Mouse (Mus musculus) adrenal gland, postnatal 25 days (tissue): ENCODE results near the gene Slc4a11. TPM values are rescaled to one million over a fixed set of nuclear protein-coding genes. Genes with fewer than 3 reads are reported as not detected.
A peak's percentile ranks its signal among the peaks of the same experiment; 100 is the strongest.

ENCODE experiments used
- DNase-seq: peaks from one replicate; pipeline ENCODE4 v3.0.0; 2021; ENCODE audit warnings: mixed read lengths
- long read RNA-seq: library from polyadenylated mRNA; stranded (forward); transcript quantifications from one replicate; pipeline ENCODE4 v2.0.0, GENCODE M21; 2021
- total RNA-seq: library from RNA; stranded (reverse); gene quantifications from 2 replicates; pipeline ENCODE4 v1.2.3, GENCODE M21; 2021

Slc4a11 gene
- total RNA-seq: 2.0 and 2.1 TPM in 2 replicates
- long read RNA-seq: 0 reads

DNA sequence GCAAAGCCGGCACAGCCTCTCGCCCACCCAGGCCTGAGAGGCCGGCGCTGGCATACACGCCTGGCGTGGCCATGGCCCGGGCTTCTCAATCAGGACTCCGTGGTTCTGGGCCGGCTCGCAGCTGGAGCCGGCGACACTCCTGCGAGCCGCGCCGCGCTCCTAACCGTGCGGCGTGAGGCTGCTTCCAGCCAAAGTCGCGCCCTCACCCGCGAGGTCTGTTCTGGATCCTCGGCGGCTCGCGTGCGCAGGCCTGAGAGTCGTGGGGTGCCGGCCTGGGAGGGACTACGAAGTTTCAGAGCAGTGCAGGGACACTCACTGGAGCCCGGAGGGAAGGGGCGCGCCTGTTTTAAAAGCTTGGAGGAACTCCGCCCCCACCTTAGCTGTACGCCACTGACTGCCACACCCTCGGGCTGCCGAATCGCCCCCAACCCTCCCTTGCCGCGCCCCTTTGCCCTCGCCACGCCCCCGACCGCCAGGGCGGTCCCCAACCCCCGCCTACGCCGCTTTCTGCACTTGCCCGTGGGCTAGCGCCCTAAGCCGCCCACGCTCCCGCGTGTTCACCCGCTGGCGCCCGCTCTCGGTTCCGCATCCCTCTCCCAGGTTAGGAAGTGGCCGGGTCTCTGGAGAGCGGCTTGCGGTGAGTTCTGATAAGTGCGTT, at the start of gene Slc4a11:
Gene Slc4a11 (minus strand): TSS at position 367 of the 658 bp plus-strand sequence.
- peak; percentile 76 for DNase-seq

DNA sequence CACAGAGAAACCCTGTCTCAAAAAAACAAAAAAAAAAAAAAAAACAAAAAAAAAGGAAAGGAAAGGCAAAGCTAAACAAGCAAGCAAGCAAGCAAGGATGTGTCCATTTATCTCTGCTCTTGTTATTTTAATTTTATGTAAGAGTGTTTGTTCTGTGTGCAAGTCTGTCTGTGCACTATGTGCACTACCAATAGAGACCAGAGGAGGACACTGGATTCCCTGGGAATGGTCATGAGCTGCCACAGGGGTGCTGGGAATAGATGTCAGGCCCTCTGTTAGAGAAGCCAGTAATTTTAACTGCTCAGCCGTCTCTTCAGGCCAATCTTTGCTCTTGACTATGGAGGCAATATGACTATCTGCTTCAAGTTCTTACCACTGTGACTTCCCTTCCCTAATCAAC, 46.3 kb upstream of the Slc4a11 start:
- DNase-seq: no peak

DNA sequence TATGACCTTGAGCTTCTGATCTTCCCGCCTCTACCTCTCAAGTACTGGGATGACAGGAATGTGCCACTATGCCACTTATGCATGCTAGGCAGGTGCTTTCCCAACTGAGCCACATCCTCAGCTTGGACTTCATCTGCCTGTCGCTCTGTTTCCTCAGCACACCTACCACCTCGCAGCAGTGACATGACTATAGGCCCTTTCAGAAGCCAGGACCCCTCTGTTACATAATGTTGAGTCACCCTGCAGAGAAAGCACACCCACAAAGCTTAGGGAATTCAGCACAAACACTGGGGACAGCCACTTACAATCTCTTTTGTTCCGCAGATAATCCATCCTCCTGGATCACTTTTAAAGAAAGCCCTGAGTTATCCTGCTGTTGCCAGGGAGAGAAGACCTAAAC, 42.8 kb upstream of the Slc4a11 start:
- no peak for DNase-seq

DNA sequence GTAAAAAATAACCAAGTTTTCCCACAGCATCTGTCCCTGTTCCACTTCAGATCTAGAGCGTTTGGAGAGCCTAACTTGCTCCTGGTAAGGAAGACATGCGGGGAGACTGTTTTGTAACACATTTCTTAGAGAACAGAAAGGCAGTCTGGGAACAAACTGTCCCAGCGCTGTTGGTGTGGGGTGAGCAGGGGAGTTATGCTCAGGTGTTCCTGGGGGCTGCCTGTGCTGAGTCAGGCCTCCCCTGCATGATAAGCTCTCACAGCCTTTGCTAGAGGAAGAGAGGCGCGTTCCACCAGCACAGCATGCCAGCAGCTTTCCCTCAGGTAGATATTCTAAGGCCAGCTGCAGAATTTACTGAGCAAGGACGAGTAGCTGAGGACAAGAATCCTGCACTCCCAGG, 40.7 kb upstream of the Slc4a11 start:
- DNase-seq: no peak

DNA sequence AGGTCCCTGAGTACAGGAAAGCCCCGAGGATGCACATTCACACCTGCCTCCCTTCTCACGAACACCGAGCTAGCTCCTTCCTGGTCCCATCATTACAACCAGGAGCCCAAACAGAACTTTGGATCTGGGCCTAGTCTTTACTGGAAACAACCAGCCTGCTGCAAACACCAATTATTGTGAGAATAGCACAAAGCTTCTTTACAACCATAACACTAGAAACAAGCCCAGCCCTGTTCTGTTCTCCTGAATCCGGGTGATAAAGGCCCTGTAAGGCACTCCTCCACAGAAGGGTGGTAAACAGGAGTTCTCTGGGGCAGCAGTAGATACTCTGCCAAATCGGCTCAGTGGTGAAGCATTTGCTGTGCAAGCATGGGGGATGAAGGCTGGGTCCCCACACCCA, 38.0 kb upstream of the Slc4a11 start:
- DNase-seq: no peak

DNA sequence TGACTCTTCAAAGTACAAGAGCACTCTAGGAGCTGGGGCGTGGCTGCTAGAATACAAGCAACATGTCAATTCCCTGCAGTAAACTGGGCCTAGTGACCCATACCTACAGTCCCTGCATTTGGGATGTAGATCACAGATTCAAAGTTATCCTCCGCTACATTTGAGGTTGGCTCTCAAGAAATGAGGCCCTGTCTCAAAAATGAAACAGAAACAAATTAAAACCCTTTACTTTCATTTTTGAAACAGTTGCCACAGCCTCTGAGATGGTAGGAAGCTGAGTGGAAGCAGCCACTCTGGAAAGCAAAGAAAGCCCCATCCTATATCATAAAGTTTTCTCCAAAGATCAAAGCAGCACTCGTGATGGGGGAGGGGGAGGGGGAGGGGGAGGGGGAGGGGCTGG, 36.1 kb upstream of the Slc4a11 start:
- no peak for DNase-seq

DNA sequence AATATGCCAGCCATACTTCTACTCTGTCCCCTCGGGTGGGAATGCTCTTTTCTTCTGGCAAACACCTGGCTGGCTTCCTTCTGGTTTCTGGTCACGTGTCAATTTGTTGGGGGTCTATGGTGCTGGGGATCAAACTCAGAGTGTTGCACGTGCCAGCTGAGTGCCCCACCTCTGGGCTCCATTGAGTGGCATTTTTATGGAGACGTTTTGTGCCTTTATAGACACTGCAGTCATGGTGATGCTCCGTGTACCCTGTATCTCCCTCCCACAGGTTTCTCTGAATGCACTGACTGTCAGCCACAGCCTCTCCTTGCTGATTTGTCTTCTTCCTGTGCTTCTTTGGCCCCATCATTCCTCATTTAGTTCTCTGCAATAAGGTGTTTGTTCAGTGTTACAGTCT, 34.5 kb upstream of the Slc4a11 start:
- DNase-seq: no peak

DNA sequence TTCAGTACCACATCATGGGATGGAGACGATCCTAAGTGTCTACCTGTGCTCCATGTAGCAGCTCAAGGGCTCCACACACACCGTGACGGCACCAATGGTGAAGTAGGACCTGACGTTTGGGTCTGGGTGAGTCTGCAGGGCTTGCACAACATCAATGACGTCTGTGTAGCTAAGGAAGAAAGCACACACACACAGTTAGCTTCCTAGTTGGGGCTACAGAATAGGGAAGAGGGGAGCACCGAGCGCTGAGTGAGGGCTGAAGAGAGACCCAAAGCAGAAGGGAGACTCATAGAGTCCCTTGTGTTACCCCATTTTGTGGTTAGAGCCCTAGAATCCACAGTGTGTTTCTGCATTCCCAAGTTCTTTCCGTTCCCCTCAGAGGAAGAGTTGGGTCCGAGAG, 33.4 kb upstream of the Slc4a11 start:
- no peak for DNase-seq

DNA sequence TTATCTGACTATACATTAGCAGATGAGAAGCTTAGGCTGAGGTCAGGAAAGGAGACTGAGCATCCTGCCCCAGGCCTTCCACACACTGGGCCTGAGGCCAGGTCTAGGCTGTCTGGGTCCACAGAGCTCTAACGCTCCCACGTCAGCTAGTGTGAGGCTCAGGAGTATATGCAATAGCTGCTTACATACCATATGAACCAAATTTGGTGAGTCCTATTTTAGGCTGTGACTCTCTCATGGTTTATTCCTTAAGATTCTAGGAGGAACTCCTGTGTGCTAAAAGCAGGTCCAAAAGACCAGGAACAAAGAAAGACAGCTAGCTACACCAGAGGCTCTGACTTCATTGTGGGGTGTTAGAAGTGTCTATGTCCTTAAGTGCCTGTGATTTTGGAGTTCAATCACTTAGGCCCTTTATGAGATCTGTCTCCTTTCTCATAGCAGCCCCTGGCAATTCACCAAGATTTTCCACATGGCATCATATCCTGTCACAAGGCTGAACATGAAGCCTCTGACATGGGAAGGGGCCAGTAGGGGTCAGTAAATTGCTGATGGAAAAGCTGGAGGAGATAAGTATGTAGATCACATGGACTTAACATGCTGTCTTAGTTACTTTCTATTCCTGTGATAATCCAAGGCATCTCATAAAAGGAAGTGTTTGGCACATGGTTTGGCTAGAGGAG, 31.7 kb upstream of the Slc4a11 start:
- DNase-seq: no peak

DNA sequence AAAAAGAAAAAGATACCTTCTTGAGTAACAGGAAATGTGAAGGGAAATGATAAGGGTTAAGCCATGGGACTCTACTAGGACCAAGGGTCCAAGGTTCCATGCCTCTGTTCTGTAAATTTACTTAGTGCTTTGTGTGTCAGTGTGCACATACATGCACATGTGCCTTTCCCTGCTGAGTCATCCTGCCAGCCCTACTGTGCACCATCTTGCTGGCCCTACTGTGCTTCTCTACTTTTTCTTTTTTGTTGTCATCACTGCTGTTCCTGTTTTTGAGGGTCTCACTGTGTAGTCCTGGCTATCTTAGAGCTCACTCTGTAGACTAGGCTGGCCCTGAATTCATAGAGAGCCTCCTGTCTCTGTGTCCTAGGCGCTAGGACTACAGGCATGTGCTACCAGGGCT, 30.4 kb upstream of the Slc4a11 start:
- DNase-seq: no peak

DNA sequence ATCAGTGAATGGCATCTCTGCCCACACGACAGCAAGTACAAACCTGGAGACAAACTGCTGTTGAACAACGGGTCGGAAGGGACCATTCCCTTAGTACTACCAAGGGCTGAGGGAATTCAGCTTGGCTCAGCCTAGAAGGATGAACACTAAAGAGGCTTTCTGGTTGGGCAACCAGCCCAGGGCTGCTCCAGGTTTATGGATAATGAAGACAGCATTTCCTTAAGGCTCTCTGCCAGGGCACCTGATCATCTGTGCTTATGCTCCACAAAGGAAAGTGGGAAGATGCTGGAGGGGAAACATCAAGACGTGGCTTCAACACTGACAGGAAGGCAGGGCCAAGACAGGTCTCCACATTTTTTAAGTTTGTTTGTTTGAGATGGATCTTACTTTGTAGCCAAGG, 27.1 kb upstream of the Slc4a11 start:
- DNase-seq: no peak

DNA sequence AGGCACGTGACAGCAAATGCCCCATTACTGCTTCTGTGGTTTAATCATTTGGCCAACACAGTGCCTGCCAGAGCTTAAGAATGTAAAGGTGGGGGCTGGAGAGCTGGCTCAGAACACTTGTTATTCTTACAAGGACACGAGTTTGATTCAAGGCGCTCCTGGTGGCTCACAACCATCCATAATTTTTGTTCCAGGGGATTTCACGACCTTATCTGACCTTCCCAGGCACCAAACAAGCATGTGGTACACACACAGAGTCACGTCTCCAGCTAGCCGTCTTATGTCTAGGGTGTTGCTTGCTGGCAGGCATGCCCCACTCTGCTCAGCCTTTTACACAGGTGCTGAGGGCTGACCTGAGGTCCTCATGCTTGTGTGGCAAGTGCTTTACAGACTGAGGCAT, 20.6 kb upstream of the Slc4a11 start:
- DNase-seq: no peak

DNA sequence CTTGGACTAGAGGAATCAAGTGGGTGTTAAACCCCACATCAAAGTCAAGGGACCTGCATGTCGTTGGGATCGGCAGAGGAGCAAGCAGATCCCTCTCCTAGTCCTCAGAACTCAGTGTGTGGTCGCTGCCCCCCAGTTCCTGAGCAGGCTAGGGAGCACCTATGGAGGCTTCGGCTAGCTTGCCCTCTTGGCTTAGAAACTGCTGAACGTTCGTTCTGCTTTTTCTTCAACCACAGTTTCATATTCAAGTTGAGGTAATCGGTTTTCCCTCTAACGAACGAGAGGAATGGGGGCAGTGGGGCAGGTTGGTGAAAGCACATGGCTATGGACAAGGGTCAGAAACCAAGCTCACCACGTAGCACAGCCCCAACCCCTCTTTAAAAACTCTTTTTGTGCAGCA, 9.7 kb upstream of the Slc4a11 start:
- DNase-seq: no peak

DNA sequence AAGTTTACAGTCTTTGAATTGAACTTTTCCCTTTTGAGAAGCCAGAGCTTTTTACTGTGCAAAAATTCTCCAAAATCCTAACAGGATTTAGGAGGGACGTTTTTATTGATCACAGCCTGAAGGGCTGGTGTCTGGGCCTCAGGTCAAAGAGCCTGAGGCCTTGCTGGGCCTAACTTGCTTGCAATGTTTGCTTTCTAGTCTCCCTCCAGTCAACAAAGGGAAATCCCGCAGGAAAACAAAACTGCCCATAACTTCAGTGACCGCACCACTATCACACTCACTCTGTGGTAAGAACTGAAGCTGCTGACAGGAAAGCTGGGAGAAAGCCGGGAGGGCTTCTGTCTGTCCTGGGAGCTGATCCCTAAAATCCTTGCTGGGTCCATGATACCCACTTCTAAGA, 9.3 kb upstream of the Slc4a11 start:
- no peak for DNase-seq

DNA sequence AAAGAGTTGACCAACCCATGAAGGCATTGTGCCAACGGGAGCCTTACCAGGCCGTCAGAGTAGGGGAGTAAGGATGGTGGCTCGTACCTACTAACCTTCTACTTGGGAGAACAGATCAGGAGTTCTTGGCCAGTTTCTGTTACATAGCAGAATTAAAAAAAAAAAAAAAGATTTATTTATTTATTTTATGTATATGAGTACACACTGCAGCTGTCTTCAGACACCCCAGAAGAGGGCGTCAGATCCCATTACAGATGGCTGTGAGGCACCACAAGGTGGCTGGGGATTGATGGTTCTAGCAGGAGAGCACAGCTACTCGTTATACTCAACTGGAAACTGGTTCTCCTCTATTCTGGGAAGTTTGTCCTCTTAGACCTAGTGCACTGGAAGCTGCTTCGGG, 7.9 kb upstream of the Slc4a11 start:
- no peak for DNase-seq

DNA sequence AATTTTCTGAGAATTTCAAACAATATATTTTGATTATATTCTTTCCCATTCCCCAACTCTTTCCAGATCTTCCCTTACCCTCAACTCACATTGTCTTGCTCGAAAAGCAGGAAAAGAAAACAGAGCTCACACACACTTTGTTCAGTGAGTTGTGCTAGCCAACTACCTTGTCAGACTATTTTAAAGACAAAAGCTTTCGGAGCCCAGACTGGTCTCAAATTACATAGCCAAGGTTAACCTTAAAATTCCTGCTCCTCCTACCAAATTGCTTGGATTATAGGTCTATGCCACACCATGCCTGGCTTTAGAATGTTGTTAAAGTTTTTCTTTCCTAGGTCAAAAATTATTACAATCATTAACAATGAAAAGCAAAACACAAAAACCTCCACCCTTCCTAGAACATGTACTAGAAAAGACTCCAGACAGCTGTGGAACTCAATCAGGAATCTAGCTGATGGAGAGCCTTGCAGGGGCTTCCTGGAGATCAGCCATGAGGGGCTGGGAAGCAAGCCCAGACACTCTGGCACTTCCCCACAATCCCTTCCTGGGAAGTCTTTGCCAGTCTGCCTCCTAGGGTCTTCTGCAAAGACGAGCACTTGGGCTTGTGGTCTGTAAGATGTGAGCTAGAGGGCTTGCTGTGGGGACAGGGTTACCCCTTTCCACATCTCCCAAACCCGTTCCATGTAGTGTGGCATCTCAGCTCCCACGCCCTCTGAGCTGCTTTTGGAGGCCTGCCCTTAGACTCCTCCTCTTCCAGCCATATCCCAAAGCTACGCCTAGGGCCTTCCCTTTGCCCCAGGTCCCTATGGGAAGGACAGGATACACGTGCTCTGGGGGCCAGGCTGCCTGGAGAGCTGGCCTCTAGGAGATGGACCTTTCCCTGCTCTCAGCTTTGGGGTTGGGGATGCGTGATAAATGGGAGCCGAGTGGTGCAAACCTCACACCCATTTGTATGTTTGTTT, 7.0 kb upstream of the Slc4a11 start:
- no peak for DNase-seq

DNA sequence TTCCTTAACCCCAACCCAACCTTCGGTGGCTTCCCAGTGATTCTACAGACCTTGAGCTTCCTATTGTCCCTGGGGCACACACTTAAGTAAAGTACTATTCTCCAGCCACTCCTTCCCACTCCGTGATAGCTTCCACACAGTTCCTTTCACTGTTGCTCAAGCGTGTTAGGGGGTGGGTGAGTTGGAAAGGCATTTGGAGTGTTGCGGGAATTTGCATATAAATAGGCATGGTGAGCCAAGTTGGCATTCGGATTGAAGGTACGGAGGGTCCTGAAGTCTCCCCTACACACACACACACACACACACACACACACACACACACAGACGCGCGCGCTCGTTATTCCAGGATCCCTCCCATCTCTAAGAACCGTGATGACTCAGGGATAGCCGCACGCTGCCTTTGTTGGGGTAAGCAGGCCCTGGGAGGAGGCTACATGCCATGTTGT, 525 bp upstream of the Slc4a11 start:
- peak; percentile 21 for DNase-seq

DNA sequence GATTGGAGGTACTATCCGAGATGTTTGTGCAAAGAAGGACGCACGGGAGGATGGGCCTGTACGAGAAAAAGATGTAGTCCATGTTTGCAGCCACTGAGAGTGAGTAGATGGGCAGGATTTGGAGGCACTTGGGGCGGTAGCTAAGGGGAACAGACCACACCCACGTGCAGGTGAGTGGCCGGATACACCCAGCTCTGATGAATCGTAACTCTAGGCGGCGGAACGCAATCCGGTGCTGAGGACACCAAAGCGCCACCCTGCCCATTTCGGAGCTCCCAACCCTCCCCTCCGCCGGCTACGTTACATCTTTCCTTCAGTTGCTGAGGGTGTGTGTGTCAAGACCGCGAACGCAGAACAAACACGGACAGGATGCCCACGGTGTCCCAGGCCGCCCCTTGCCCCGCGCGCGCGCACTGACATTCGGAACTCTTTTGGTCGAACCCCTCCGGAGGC, 593 bp downstream of the Slc4a11 start:
- peak; percentile 14 for DNase-seq

DNA sequence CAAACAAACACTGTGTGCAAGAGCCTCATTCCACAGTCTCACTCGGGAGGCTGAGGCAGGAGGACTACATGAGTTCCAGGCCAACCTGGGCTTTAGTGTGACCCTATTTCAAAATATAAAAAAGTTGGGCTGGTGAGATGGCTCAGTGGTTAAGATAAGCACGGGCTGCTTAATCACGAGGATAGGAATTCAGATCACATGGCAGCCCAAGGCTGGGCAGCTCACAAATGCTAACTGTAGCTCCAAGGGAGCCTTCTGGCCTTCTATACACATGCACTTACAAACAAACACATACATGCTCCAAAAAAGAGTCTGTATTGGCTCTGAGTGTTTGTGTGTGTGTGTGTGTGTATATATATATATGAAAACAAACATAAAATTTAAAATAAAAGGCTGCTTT, 3.8 kb downstream of the Slc4a11 start:
- DNase-seq: no peak

DNA sequence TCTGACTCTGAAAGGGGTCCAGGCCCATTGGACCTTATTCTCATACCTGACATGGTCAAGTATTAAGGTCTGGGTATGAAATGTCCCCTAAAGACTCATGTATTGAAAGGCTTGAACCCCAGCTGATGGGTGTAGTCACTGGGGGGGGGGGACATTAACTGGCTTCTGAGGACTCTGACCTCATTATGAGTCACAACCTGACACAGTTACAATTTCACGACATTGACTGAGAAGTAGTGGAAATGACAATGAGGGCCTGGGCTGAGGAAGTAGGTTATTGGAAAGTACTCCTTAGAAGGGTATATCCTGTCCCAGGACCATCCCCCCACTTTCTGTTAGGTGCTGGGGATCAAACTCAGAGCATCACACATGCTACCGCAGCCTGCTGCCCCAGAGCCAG, 8.3 kb downstream of the Slc4a11 start:
- no peak for DNase-seq

DNA sequence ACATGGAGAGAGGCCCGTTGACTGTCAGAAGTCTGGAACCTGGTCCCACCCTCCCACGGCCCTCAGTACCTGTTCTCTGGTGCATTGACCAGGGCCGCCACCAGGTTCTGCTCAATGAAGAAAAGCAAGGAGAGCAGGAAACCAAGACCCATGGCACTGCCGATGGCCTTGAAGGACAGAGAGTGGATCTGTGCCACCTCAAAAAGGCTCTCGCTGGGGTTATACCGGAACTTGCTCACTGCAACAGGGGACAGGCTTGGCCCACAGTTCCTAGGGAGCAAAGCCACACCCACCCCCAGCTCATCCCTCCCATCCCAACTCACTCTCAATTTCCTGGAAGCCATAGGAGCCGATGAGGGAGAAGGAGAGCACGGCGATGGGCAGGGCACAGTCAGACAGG, 11.9 kb downstream of the Slc4a11 start:
- no peak for DNase-seq

DNA sequence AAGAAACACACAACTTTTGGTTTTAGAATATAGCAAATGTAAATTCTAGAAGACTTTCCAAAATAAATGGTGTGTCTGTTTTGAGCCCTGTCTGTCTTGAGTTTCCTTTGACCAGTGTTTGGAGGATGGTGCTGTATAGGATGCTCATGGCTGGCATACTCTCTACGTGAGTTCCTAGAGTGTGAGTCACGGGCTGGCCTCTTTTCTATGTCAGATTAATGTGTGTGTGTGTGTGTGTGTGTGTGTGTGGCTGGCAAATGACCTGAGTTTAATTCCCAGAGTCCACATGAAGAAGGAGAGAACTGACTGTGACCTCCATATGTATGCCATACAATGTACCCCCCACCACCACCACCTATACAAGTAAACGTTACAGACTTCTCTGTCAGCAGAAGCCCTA, 15.8 kb downstream of the Slc4a11 start:
- DNase-seq: no peak

DNA sequence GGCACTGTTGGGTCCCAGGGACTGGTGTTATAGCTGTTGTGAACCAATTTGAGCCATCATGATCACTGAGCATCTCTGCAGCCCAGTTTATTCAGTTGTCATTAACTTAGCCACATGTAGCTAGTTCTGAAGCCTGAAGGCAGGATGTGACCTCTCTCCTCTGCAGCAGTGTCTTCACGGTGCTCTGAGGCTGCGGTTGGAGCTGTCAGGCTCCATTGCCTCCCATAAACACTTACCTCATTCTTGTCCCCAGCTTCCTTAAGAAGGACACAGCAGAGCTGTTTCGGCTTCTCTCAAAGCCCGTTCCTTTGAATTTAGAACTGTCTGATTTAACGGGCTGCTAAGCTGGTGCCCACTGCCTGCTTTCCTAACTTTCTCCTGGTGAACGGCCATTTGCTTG, 17.4 kb downstream of the Slc4a11 start:
- no peak for DNase-seq
